Mouse (Mus musculus): ENCODE results near the gene Nectin1.

DNA sequence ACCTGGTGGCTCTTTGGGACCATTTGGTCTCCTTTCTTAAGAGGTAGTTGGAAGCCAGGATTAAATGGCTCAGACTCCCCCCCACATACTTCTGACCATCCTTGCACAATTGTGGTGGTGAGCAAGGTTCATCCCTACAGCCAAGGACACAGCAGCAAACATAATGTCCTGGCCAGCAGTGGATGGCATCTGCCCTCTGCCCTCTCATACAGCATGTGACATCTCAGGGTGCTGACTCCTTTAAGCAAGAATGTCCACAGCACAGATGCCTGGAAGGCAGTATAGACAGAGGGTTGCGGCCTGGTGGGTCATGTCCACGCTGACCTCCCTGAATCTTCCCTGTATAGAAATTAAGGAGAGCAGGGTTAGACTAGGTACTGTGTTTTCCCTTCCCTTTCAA lies 12.1 kb downstream of the Nectin1 start:
- no peak for TF ChIP-seq POLR2A (IDR thresholded peaks at IDR 0.05; ENCODE audit: insufficient read depth, low read depth, low read length)
- no peak for TF ChIP-seq CTCF (IDR thresholded peaks at IDR 0.05; ENCODE audit: insufficient read depth, low read depth, low read length)

Data from olfactory bulb, adult 2 months (tissue).